Mouse (Mus musculus) monocyte, adult 5-6 weeks (primary cell): ENCODE measurements around the gene Ubqln1. TPM values are rescaled to one million over a fixed set of nuclear protein-coding genes. Genes with fewer than 3 reads are reported as not detected.

ENCODE experiments used
- ATAC-seq: fragments of 153-309, 156-312 bp; replicated peaks from 2 replicates; pipeline ENCODE4 v1.8.0; 2017; ENCODE audit warnings: mild to moderate bottlenecking; ENCODE audit not compliant: low TSS enrichment, insufficient number of reproducible peaks, severe bottlenecking, poor library complexity, low FRiP score
- total RNA-seq: library from RNA; stranded (forward); fragments of 200-1000, 200-491, 200-594 nt; gene quantifications from 3 replicates; pipeline ENCODE4 v1.2.3, GENCODE M21; 2017

Ubqln1 gene
- total RNA-seq: 45.1 to 61.2 TPM (median 45.8 TPM) in 3 replicates

GRCm38 (mm10) chr13:58215592-58216341 is at the start of gene Ubqln1:
Gene Ubqln1 (minus strand): TSS chr13:58215653.
- ATAC-seq: peak; percentile 90

DNA sequence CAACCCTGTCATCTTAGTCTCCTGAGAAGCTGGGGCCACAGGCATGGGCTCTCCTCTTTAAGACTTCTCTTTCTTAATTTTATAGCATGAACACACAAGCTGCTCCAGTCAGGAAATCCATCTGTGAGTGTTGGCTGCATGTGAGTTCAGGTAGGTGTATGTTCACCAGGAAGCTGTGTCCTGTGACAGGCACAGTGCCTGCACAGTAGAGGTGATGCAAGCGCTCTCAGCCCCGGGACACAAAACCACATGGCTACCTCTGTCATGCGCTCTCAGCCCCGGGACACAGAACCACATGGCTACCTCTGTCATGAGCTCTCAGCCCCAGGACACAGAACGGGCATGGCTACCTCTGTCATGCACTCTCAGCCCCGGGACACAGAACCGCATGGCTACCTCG is 48.1 kb upstream of the Ubqln1 start:
- 0 out of 2 replicates have a peak, but pooled peaks have one; percentile 22 for ATAC-seq

DNA sequence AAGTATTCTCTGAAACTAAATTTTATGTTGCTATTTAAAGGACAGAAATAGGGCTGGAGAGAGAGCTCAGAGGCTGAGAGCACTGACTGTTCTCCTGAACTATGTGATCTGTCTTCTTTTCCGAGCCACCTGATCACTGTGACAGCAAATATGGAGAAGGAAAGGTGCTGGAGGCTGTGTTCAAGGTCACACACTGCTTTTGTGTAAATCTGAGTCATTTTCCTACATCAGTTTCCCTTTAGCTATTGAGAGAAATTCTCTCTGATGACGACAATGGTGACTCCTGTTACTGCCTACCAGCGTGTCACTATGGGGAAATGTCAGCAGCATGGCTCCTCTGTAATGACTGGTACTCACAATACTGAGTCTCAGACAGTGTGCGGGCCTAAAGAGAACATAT is 46.2 kb upstream of the Ubqln1 start:
- no peak for ATAC-seq

- ATAC-seq: no peak
These were observed 37.8 kb upstream of the Ubqln1 start for GRCm38 (mm10) chr13:58253268-58253667.

- no peak for ATAC-seq
These were observed 33.5 kb upstream of the Ubqln1 start for GRCm38 (mm10) chr13:58248957-58249356.

DNA sequence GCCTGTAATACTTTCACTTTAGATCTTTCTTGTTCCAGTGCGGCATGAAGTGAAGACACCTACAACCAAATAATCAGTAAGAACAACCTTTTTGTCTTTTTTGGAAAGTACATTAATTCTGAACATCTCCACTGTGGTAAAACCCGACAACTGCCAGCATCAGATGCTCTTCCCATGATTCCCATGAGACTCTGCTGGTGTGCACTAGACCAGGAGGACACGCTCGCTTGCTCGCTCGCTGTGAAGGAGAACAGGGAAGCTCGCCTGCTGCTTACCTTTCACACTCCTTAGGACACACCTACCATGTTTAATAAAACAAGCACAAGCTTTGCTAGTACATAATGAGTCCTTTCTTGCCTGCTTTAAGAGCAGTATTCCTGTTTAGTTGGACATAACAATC is 21.1 kb upstream of the Ubqln1 start:
- no peak for ATAC-seq

- no peak for ATAC-seq
These were observed 17.2 kb upstream of the Ubqln1 start for GRCm38 (mm10) chr13:58232611-58233010.

- ATAC-seq: no peak
These were observed 16.6 kb upstream of the Ubqln1 start for GRCm38 (mm10) chr13:58232070-58232469.

DNA sequence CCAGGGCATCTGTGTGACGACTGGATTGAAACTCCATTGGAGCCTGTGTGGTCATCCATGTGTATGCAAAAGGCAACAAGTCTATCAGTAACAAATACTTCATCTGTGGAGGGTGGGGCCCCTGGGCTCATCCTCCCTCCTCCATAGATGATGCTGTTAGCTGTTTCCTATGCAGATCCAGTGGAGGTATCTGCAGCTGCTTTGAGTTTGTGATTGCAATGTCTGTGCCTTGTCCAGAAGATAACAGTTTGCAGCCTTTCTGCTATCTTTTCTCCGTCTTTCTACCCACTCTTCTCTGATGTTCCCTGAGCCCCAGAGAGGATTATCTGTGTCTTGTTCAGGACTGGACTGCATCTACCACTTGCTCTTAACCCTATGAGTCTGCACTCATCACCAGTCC is 13.2 kb upstream of the Ubqln1 start:
- no peak for ATAC-seq

GRCm38 (mm10) chr13:58225694-58226093 is 10.2 kb upstream of the Ubqln1 start:
- no peak for ATAC-seq

GRCm38 (mm10) chr13:58220206-58220605 is 4.8 kb upstream of the Ubqln1 start:
- no peak for ATAC-seq

- ATAC-seq: no peak
These were observed 2.1 kb upstream of the Ubqln1 start for GRCm38 (mm10) chr13:58217536-58217935.

DNA sequence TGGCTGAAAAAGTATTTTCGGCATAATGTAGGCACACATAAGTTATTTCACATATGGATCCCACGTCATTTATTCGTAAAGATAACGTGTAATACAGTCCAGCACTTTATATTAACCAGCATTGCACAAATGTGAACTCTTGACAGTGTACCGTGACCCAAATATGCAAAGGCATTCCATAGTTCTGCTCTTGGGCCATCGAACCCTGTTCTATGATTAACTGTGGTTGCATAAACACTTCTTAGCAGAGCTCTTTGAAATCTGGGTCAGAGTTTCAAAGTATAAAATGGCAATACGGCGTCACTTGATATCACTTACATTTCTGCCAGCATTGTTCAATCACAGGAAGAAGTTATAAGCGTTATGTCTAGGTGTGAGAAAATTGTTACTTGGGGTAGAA is 942 bp upstream of the Ubqln1 start:
- no peak for ATAC-seq

GRCm38 (mm10) chr13:58215253-58215591 is 231 bp downstream of the Ubqln1 start:
- no peak; the same call in 1 of the 2 replicates for ATAC-seq

DNA sequence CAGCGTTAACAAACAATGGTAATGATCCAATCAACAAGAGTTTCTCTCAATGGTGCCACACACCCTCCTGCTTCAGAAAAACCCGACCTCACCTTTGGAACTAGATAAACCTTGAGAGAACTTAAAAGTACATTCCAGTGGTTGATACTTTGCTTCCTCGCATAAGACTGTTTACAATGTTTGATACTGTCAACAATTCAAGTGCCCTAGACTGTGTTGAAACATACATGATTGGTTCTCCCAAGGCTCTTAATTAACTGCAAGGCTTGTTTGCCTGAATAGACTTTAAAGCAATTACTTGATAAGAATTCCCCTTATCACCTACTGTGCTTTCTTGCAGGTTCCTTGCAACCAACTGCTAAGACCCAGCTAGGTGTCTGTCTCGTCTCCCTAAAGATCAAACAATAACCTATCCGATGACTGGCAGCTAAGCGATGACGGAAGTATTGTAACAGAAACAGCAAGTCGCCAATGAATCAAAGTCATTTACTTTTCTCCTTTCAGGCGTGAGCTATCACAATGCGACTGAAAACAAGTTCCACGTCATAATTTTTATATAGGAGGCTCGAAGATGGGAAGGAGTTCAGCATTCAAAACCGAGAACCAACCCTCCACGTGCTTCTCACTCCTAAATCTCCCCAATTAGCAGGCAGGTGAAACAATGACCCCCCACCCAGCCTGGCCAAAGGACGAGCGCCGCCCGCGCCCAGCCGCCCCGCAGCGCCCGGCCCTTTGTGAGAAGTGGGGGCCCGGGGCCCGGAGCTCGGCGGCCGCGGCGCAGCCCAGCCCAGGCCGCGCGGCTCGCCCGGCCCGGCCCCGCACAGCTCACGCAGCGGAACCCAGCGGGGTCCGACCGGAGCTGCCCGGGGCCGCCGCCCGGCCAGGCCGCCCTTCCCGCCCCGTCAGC is 854 bp downstream of the Ubqln1 start:
- ATAC-seq: no peak

GRCm38 (mm10) chr13:58213801-58214200 is 1.7 kb downstream of the Ubqln1 start:
- no peak for ATAC-seq

- no peak for ATAC-seq
These were observed 2.9 kb downstream of the Ubqln1 start for GRCm38 (mm10) chr13:58212530-58212929.

DNA sequence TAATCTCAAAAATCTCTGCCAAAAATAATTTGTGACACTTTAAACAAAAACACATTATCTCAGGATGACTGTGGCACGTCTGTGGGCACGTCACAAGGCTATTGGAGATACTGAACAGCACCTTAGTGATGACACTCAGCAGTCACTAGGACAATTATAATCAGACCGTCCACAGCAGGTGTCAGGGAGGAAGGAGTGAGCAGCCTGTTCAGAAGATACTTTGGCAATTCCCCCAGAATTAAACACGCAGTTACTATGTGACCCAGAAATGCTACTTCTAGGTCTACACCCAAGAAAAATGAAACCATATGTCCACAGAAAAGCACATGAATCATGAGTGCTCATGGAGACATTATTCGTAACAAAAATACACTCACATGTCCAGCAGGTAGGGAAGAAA is 5.0 kb downstream of the Ubqln1 start:
- ATAC-seq: no peak

DNA sequence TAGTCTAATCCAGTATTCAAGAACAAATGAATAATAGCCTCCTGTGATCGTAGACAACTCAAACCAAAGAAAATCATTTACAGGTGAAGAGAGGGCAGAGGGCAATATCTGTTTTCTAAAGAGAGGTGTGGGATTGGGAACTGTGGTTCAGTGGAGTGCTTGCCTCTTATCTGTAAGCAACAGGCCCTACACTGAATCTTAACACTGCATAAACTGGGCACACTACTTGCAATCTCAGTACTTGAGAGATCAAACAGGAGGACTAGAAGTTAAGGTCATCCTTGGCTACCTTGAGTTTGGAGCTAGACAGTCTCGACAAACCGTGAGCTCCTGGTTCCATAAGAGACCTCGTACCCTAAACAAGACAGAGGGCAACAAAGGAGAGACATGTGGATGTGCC is 9.4 kb downstream of the Ubqln1 start:
- ATAC-seq: no peak

DNA sequence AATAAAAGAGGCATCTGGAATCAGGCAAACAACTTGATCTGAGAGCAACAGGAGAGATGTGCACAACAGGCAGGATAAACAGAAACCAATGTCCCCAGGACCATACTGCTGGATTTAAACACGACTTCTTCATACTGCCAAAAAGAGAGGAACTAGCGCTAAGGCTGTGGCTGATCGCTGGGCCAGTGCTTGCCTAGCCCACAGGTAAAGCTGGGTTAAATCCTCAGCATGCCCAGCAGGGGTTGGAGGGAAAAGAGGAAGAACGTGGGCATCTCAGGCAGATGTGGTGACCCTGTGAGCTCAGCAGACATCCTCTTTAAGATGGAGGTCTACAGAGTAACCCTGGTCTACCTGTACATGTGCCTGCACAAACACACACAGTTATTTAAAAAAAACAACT is 10.5 kb downstream of the Ubqln1 start:
- peak; percentile 71 for ATAC-seq
